Mouse (Mus musculus): Measurements from ENCODE around the gene Lrrc1. TPM values are rescaled to one million over a fixed set of nuclear protein-coding genes. Genes with fewer than 3 reads are reported as not detected.
"Not testable (repeated sequence)": the region's sequence is repeated elsewhere in the genome, so short reads cannot be mapped to it uniquely, and the experiment has no call there.

The Lrrc1 gene
- total and polyA plus RNA-seq, 2 experiments from 2014 or later: 4.6 to 38.6 TPM

DNA sequence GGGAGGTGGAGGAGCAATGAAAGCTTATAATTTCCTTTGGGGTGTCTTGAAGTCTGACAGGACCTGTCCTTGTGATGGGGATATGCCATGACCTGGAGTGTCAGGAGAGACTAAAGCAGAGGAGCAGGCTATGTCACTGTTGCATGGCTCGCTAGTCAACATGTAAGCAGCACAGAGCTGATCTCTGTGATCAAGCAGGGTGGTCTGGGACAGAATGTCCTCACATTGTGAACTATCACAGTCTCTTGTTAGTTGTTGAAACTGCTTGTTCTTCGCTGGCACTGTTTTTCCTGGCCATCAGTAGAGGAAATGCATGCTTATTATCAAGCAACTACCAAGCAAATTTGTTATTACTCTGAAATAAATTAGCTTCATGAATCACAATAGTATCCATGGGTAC, 38.6 kb upstream of the Lrrc1 start:
- Histone ChIP-seq H3K9ac (replicated peaks; ENCODE audit: low read length, poor library complexity, severe bottlenecking) (no peak overlapping the region), H3K36me3 (ENCODE audit: insufficient read depth, low read length) (no peaks in the 10 kb centered on the region), H3K27ac (ENCODE audit: low read depth, low read length) (no peak overlapping the region), H3K4me2 (ENCODE audit: low read depth, low read length, poor library complexity, severe bottlenecking) (no peak overlapping the region), H3K4me3 (ENCODE audit: low read depth, low read length) (no peak overlapping the region), H3K4me1 (ENCODE audit: insufficient read depth, low read length) (no peaks in the 10 kb centered on the region), H3K9me3 (ENCODE audit: low read length) (no peaks in the 10 kb centered on the region), H3K27me3 (ENCODE audit: insufficient read depth, low read length) (no peaks in the 10 kb centered on the region)
- no peak for DNase-seq (ENCODE audit: low spot score)
- ATAC-seq (ENCODE audit: low FRiP score): no peak
- TF ChIP-seq CTCF (IDR thresholded peaks at IDR 0.05): no peak
- WGBS: 63% methylated on average over 2 of the region's 2 CpGs

DNA sequence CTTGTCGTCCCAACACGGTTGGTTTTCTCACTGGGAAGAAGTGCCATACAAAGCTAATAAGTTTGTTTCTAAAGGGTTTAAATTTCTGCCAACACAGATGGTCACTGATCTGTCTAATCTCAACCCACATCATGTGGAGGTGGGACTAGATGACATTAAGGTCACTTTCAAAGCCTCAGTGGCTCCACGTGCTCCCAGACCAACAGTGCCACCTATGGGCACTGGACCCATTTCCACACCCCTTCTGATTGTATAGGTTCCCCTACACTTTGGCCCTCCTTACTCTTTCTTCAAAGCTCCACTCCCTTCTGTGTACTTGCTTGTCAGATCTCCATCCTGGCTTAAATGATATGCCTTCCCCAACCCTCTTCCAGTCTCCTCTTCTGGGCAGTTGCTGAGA, 35.2 kb upstream of the Lrrc1 start:
- ATAC-seq (ENCODE audit: low FRiP score) (no peak), DNase-seq (ENCODE audit: low spot score) (no peak)
- TF ChIP-seq CTCF (IDR thresholded peaks at IDR 0.05): no peak
- H3K27ac ChIP-seq (ENCODE audit: low read depth, low read length): no peak overlapping the region
- no peaks in the 10 kb centered on the region for H3K27me3 ChIP-seq (ENCODE audit: insufficient read depth, low read length)
- H3K4me2 ChIP-seq (ENCODE audit: low read depth, low read length, poor library complexity, severe bottlenecking): no peak overlapping the region
- H3K9me3 ChIP-seq (ENCODE audit: low read length): no peaks in the 10 kb centered on the region
- H3K36me3 ChIP-seq (ENCODE audit: insufficient read depth, low read length): no peaks in the 10 kb centered on the region
- no peak overlapping the region for H3K9ac ChIP-seq (replicated peaks; ENCODE audit: low read length, poor library complexity, severe bottlenecking)
- WGBS: 78% methylated on average over 3 of the region's 3 CpGs
- no peaks in the 10 kb centered on the region for H3K4me1 ChIP-seq (ENCODE audit: insufficient read depth, low read length)
- no peak overlapping the region for H3K4me3 ChIP-seq (ENCODE audit: low read depth, low read length)

DNA sequence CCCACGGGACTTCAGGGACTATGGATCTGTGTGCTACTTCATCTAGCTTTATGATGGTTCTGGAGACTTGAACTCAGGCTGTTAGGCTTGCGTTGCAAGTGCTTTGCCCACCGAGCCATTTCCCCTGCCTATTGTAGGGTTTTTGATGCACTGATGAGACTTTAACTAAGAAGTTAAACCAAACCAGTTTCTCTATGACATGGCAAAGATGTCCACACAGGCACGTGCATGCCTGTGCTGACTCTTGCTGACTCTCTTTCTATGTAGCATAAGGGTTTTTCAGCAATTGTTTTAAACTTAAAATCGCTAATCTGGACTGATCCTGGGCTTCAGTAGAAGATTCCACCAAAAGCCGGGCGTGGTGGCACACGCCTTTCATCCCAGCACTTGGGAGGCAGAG, 33.3 kb upstream of the Lrrc1 start:
- no peak overlapping the region for H3K4me3 ChIP-seq (ENCODE audit: low read depth, low read length)
- H3K9me3 ChIP-seq (ENCODE audit: low read length): no peaks in the 10 kb centered on the region
- DNase-seq (ENCODE audit: low spot score): no peak
- no peaks in the 10 kb centered on the region for H3K36me3 ChIP-seq (ENCODE audit: insufficient read depth, low read length)
- H3K27me3 ChIP-seq (ENCODE audit: insufficient read depth, low read length): no peaks in the 10 kb centered on the region
- ATAC-seq (ENCODE audit: low FRiP score): no peak
- WGBS: 97% methylated on average over 8 of the region's 8 CpGs
- H3K27ac ChIP-seq (ENCODE audit: low read depth, low read length): no peak overlapping the region
- no peak overlapping the region for H3K4me2 ChIP-seq (ENCODE audit: low read depth, low read length, poor library complexity, severe bottlenecking)
- no peak for TF ChIP-seq CTCF (IDR thresholded peaks at IDR 0.05)
- no peaks in the 10 kb centered on the region for H3K4me1 ChIP-seq (ENCODE audit: insufficient read depth, low read length)
- H3K9ac ChIP-seq (replicated peaks; ENCODE audit: low read length, poor library complexity, severe bottlenecking): no peak overlapping the region

DNA sequence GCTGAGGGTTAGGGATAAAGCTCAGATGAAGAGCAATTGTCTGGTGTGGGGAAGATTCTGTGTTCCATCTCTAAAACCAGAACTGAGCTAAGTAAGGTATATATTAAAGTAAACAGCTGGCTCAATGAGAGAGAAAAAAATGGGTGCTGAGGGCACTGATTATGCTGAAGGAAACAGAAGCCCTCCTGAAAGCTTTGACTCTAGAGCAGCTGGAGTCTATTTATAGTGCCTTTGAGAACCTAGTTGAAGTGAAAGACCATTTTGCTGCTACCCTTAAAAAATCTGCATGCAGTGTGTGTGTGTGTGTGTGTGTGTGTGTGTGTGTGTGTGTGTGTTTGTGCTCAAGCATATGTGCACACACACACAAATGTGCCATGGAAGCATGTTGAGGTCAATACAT, 32.7 kb upstream of the Lrrc1 start:
- ATAC-seq (ENCODE audit: low FRiP score): no peak
- Histone ChIP-seq H3K36me3 (ENCODE audit: insufficient read depth, low read length) (no peaks in the 10 kb centered on the region), H3K4me2 (ENCODE audit: low read depth, low read length, poor library complexity, severe bottlenecking) (no peak overlapping the region), H3K4me1 (ENCODE audit: insufficient read depth, low read length) (no peaks in the 10 kb centered on the region), H3K27ac (ENCODE audit: low read depth, low read length) (no peak overlapping the region), H3K9ac (replicated peaks; ENCODE audit: low read length, poor library complexity, severe bottlenecking) (no peak overlapping the region), H3K27me3 (ENCODE audit: insufficient read depth, low read length) (no peaks in the 10 kb centered on the region), H3K9me3 (ENCODE audit: low read length) (no peaks in the 10 kb centered on the region), H3K4me3 (ENCODE audit: low read depth, low read length) (no peak overlapping the region)
- no peak for TF ChIP-seq CTCF (IDR thresholded peaks at IDR 0.05)
- no peak for DNase-seq (ENCODE audit: low spot score)

DNA sequence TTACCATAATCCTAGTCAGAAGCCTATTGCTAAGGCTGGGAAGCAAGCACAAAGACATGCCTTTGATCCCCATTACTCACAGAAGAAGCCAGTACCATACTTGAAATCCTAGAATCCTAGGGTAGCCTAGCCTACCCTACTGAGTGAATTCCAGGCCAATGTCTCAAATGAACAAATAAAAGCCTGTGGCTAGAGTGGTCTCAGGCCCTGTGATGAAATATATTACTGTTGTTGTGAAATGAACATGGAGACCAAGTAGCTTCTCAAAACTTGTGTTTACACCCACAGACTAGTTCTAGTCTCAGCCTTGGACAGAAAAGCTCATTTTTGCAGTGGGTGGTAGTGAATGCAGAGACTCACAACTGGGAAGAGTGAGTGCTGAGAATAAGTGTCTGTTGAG, 31.6 kb upstream of the Lrrc1 start:
- Histone ChIP-seq H3K36me3 (ENCODE audit: insufficient read depth, low read length) (no peaks in the 10 kb centered on the region), H3K27me3 (ENCODE audit: insufficient read depth, low read length) (no peaks in the 10 kb centered on the region), H3K4me1 (ENCODE audit: insufficient read depth, low read length) (no peaks in the 10 kb centered on the region), H3K9me3 (ENCODE audit: low read length) (no peaks in the 10 kb centered on the region), H3K4me3 (ENCODE audit: low read depth, low read length) (no peak overlapping the region), H3K4me2 (ENCODE audit: low read depth, low read length, poor library complexity, severe bottlenecking) (no peak overlapping the region), H3K27ac (ENCODE audit: low read depth, low read length) (no peak overlapping the region), H3K9ac (replicated peaks; ENCODE audit: low read length, poor library complexity, severe bottlenecking) (no peak overlapping the region)
- no peak for TF ChIP-seq CTCF (IDR thresholded peaks at IDR 0.05)
- ATAC-seq (ENCODE audit: low FRiP score) (no peak), DNase-seq (ENCODE audit: low spot score) (no peak)

DNA sequence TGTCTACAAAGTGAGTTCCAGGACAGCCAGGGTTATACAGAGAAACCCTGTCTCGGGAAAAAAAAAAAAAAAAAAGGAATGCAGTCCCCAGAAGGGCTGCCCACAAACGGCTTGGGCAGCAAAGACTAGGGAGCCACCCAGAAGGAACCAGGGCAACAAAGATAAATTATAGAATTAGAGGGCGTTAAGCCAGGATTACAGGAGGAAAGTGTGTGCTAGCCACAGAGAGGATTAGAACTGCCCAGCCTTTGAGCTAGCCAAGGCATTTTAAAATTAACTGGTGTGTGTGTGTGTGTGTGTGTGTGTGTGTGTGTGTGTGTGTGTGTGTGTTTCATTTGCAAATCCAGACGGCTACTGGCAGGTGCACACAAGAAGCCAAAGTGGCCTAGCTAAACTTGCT, 30.3 kb upstream of the Lrrc1 start:
- H3K36me3 ChIP-seq (ENCODE audit: insufficient read depth, low read length); H3K27me3 ChIP-seq (ENCODE audit: insufficient read depth, low read length); H3K9me3 ChIP-seq (ENCODE audit: low read length); H3K27ac ChIP-seq (ENCODE audit: low read depth, low read length); DNase-seq (ENCODE audit: low spot score); ATAC-seq (ENCODE audit: low FRiP score); H3K4me1 ChIP-seq (ENCODE audit: insufficient read depth, low read length); H3K4me2 ChIP-seq (ENCODE audit: low read depth, low read length, poor library complexity, severe bottlenecking); H3K4me3 ChIP-seq (ENCODE audit: low read depth, low read length); H3K9ac ChIP-seq (replicated peaks; ENCODE audit: low read length, poor library complexity, severe bottlenecking): not testable (repeated sequence)
- WGBS: 24% methylated on average over 4 of the region's 4 CpGs

DNA sequence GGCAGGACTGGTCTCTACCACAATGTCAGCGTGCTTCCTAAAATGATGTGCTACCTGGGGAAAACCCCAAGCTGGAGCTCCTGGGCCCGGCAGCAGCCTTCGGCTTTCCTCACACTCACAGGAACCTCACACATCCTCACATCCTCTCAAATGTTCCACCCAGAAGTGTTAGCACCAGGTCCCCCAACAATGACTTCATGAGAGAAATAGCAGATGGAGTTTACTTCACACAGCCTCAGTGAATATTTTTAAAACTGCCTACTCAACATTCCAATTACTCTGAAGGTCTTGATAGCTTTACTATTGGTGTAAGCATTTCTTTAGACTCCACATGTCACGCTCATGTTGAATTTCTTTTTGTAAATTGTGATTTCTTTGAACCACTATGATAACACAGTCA, 27.2 kb upstream of the Lrrc1 start:
- no peaks in the 10 kb centered on the region for H3K27me3 ChIP-seq (ENCODE audit: insufficient read depth, low read length)
- H3K9me3 ChIP-seq (ENCODE audit: low read length): no peaks in the 10 kb centered on the region
- H3K4me3 ChIP-seq (ENCODE audit: low read depth, low read length): no peak overlapping the region
- no peak overlapping the region for H3K4me2 ChIP-seq (ENCODE audit: low read depth, low read length, poor library complexity, severe bottlenecking)
- H3K36me3 ChIP-seq (ENCODE audit: insufficient read depth, low read length): no peaks in the 10 kb centered on the region
- WGBS: 90% methylated on average over 4 of the region's 4 CpGs
- H3K9ac ChIP-seq (replicated peaks; ENCODE audit: low read length, poor library complexity, severe bottlenecking): no peak overlapping the region
- ATAC-seq (ENCODE audit: low FRiP score) (no peak), DNase-seq (ENCODE audit: low spot score) (no peak)
- no peaks in the 10 kb centered on the region for H3K4me1 ChIP-seq (ENCODE audit: insufficient read depth, low read length)
- no peak overlapping the region for H3K27ac ChIP-seq (ENCODE audit: low read depth, low read length)
- TF ChIP-seq CTCF (IDR thresholded peaks at IDR 0.05): no peak

Data from midbrain, postnatal 0 days (tissue).